Mouse (Mus musculus) erythroblast, embryonic 14.5 days (primary cell): ENCODE measurements around the gene Psmb9.

Experiments used
- GATA1 ChIP-seq: IDR thresholded peaks from 2 replicates; pipeline ENCODE4 v1.6.1; 2012; ENCODE audit warnings: low read length, inconsistent platforms, mixed read lengths
- TAL1 ChIP-seq: IDR thresholded peaks from 3 replicates; pipeline ENCODE4 v1.6.1; 2012; ENCODE audit warnings: low read length, inconsistent platforms, mixed read lengths

DNA sequence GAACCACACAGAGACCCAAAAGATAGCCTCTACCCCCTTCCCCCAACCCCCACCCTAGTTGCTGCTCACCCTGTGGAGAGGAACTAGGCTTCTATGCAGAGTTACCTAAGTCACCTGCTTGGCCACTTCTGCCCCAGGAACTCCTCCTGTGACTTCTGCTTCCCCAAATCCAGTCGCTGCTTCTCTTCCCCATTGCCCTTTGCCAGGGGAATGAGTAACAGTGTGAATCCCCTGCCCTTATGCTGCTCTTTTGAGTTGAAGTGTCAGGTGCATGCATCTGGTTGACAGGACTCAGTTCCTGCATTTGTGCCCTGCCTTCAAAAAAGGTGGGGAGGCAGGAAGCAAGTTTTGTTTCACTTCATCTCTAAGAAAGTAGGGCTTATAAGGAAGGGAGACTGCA, 13.5 kb downstream of the Psmb9 start:
- TF ChIP-seq TAL1 = no peak
- no peak for TF ChIP-seq GATA1
